Mouse (Mus musculus) hindbrain, embryonic 13.5 days (tissue): Measurements from ENCODE around the gene Oasl1. TPM values are rescaled to one million over a fixed set of nuclear protein-coding genes. Genes with fewer than 3 reads are reported as not detected.
A peak's percentile ranks its signal among the peaks of the same experiment; 100 is the strongest.
"Not testable (repeated sequence)": the region's sequence is repeated elsewhere in the genome, so short reads cannot be mapped to it uniquely, and the experiment has no call there.

Experiments used
- ATAC-seq: fragments of 200-750 bp; cut with Nextera tagmentation; 2 replicates; pipeline ENCODE4 v1.8.0; 2017; ENCODE audit warnings: moderate TSS enrichment; ENCODE audit not compliant: low FRiP score
- H3K27ac ChIP-seq: fragments of 300-500 bp; sonication (generic); 2 replicates; pipeline ENCODE4 v1.5.1; 2015; ENCODE audit warnings: inconsistent platforms, mild to moderate bottlenecking, moderate library complexity
- H3K27me3 ChIP-seq: fragments of 300-500 bp; sonication (generic); 2 replicates; pipeline ENCODE4 v1.6.1; 2015; ENCODE audit warnings: mild to moderate bottlenecking, inconsistent platforms
- H3K36me3 ChIP-seq: fragments of 300-500 bp; sonication (generic); 2 replicates; pipeline ENCODE4 v1.6.1; 2015; ENCODE audit warnings: mild to moderate bottlenecking, inconsistent platforms
- H3K4me1 ChIP-seq: fragments of 300-500 bp; sonication (generic); replicated peaks from 2 replicates; pipeline ENCODE4 v1.6.1; 2015; ENCODE audit warnings: inconsistent platforms
- H3K4me2 ChIP-seq: fragments of 300-500 bp; sonication (generic); 2 replicates; pipeline ENCODE4 v1.6.1; 2015; ENCODE audit warnings: inconsistent platforms, mild to moderate bottlenecking, moderate library complexity
- H3K4me3 ChIP-seq: fragments of 300-500 bp; sonication (generic); 2 replicates; pipeline ENCODE4 v1.5.1; 2015; ENCODE audit warnings: mild to moderate bottlenecking, inconsistent platforms
- H3K9ac ChIP-seq: fragments of 300-500 bp; sonication (generic); 2 replicates; pipeline ENCODE4 v1.6.1; 2015; ENCODE audit warnings: mild to moderate bottlenecking, inconsistent platforms
- H3K9me3 ChIP-seq: fragments of 300-500 bp; sonication (generic); 2 replicates; pipeline ENCODE4 v1.6.1; 2016; ENCODE audit warnings: inconsistent platforms
- WGBS: fragments of 180-500 bp; shearing (Covaris S2); methylation state at CpG from one replicate; pipeline ENCODE4 v1.1.7; 2015; 5-methylcytosine and 5-hydroxymethylcytosine counted together
- polyA plus RNA-seq: library from polyadenylated mRNA; unstranded; fragments of >200 nt; fragmentation: Nextera tagmentation; extraction: Ambion mirVana; gene quantifications from 2 replicates; pipeline ENCODE4 v1.2.1, GENCODE M21; 2015

Gene Oasl1
- polyA plus RNA-seq, 1 experiment from 2014 or later, result 0.21 TPM

- Histone ChIP-seq H3K27ac (no peak overlapping the region), H3K36me3 (no peaks in the 10 kb centered on the region), H3K4me3 (no peak overlapping the region), H3K9me3 (no peaks in the 10 kb centered on the region), H3K9ac (no peak overlapping the region), H3K27me3 (no peaks in the 10 kb centered on the region), H3K4me1 (peaks cover 11% of the 10 kb centered on the region), H3K4me2 (no peak overlapping the region)
- no peak for ATAC-seq
- WGBS, result 69% methylated on average over 5 of the region's 5 CpGs
Observed at GRCm38 (mm10) chr5:114931626-114932025, 8.6 kb downstream of the Oasl1 start.

DNA sequence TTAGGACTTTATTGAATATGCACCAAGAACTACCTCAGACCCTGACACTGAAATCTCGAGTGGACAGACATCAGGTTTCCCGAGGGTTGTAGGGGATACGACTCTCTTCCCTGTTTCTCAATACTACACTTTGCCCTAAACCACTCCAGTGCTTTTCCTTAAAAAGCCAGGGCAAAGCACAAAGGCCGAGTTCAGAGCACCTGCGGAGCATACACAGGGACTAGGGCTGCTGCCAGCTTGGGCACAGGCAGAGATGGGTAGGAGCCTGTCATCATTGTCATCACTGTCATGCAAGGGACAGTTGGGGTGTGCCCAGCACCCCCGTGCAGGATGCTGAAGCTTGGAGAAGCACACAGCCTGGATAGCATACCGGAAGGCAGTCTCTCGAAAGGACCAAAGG, 10.2 kb downstream of the Oasl1 start:
- H3K27me3 ChIP-seq, result no peaks in the 10 kb centered on the region
- no peak overlapping the region for H3K27ac ChIP-seq
- 86% methylated on average over 8 of the region's 8 CpGs for WGBS
- peaks cover 11% of the 10 kb centered on the region for H3K4me1 ChIP-seq
- H3K9me3 ChIP-seq, result no peaks in the 10 kb centered on the region
- H3K36me3 ChIP-seq, result no peaks in the 10 kb centered on the region
- no peak for ATAC-seq
- H3K4me3 ChIP-seq, result no peak overlapping the region
- H3K4me2 ChIP-seq, result no peak overlapping the region
- H3K9ac ChIP-seq, result no peak overlapping the region

DNA sequence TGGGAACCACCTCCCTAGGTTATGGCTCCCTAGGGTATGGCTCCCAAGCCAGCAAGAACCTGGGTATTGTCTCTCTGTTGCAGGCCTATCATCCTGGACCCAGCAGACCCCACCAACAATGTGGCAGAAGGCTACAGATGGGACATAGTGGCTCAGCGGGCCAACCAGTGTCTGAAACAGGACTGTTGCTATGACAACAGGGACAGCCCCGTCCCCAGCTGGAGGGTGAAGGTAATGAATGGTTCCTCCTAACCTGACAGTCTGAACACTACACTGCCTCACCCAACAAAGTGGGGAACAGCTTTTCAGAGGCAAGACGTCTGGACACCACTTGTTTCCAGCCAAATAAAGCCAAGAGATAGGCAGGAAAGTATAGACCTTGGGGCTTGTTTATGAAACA, 12.8 kb downstream of the Oasl1 start:
- no peak overlapping the region for H3K4me3 ChIP-seq
- no peaks in the 10 kb centered on the region for H3K36me3 ChIP-seq
- peaks cover 11% of the 10 kb centered on the region for H3K4me1 ChIP-seq
- H3K9me3 ChIP-seq, result no peaks in the 10 kb centered on the region
- H3K27me3 ChIP-seq, result no peaks in the 10 kb centered on the region
- ATAC-seq, result no peak
- no peak overlapping the region for H3K9ac ChIP-seq
- 18% methylated on average over 3 of the region's 3 CpGs for WGBS
- H3K4me2 ChIP-seq, result no peak overlapping the region
- 0 out of 2 replicates have a peak overlapping the region, but pooled peaks have one; percentile 18 for H3K27ac ChIP-seq

GRCm38 (mm10) chr5:114941138-114941537, 18.1 kb downstream of the Oasl1 start:
- H3K36me3 ChIP-seq, H3K4me3 ChIP-seq, ATAC-seq, H3K27me3 ChIP-seq, H3K9ac ChIP-seq, H3K27ac ChIP-seq, H3K9me3 ChIP-seq: not testable (repeated sequence)
- 59% methylated on average over 3 of the region's 3 CpGs for WGBS
- Histone ChIP-seq H3K4me2 (peak overlapping the region; percentile 74; the same call in 1 of the 2 replicates), H3K4me1 (peaks cover 17% of the 10 kb centered on the region)

- no peaks in the 10 kb centered on the region for H3K27me3 ChIP-seq
- peaks cover 17% of the 10 kb centered on the region for H3K36me3 ChIP-seq
- H3K4me2 ChIP-seq, result peak within 1 kb of the TSS; percentile 74
- H3K4me1 ChIP-seq, result peaks cover 17% of the 10 kb centered on the region
- H3K9me3 ChIP-seq, result no peaks in the 10 kb centered on the region
- 2% methylated on average over 39 of the region's 39 CpGs for WGBS
- ATAC-seq, result peak; percentile 94
- H3K4me3 ChIP-seq, result peak within 1 kb of the TSS; percentile 67
- peak within 1 kb of the TSS; percentile 96 for H3K9ac ChIP-seq
- peak within 1 kb of the TSS; percentile 85 for H3K27ac ChIP-seq
Observed at GRCm38 (mm10) chr5:114942074-114942765, 19.2 kb downstream of the Oasl1 start, which contains the start of gene 2210016L21Rik. Gene 2210016L21Rik, plus strand, starts transcription at chr5:114942158.

- Histone ChIP-seq H3K9me3 (no peaks in the 10 kb centered on the region), H3K36me3 (peaks cover 22% of the 10 kb centered on the region), H3K27me3 (no peaks in the 10 kb centered on the region), H3K4me1 (peaks cover 17% of the 10 kb centered on the region), H3K4me3 (peak overlapping the region; percentile 67), H3K9ac (peak overlapping the region; percentile 96), H3K4me2 (peak overlapping the region; percentile 74), H3K27ac (peak overlapping the region; percentile 85)
- WGBS, result 40% methylated on average over 4 of the region's 4 CpGs
- ATAC-seq, result no peak
Observed at GRCm38 (mm10) chr5:114942766-114943130, 19.7 kb downstream of the Oasl1 start.

DNA sequence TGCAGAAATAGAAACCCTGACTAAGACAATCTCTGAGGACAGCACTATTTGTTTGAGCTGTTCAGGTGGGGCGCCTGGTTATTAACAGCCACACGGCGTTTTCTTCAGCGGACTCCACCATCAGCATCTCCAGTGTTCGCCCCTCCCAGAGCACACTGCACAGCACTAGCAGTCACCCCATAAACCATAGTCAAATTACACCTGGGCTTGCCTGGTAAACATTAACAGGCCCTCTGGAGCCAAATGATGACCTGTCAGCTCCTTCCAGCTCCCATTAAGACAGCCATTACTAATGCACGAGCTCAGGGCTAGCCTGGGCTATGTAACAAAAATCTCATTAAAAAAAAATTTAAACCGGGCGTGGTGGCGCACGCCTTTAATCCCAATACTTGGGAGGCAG, 22.0 kb downstream of the Oasl1 start:
- Histone ChIP-seq H3K27ac (no peak overlapping the region), H3K4me3 (no peak overlapping the region), H3K4me1 (peaks cover 32% of the 10 kb centered on the region), H3K4me2 (no peak overlapping the region), H3K9ac (no peak overlapping the region), H3K9me3 (no peaks in the 10 kb centered on the region), H3K27me3 (no peaks in the 10 kb centered on the region), H3K36me3 (peaks cover 45% of the 10 kb centered on the region)
- ATAC-seq, result no peak
- 96% methylated on average over 10 of the region's 10 CpGs for WGBS

- Histone ChIP-seq H3K36me3 (peaks cover 49% of the 10 kb centered on the region), H3K9ac (no peak overlapping the region), H3K4me1 (peaks cover 20% of the 10 kb centered on the region), H3K4me3 (no peak overlapping the region), H3K4me2 (no peak overlapping the region), H3K9me3 (no peaks in the 10 kb centered on the region), H3K27ac (peak overlapping the region; percentile 36; the same call in 1 of the 2 replicates), H3K27me3 (no peaks in the 10 kb centered on the region)
- ATAC-seq, result no peak
- WGBS, result 52% methylated on average over 6 of the region's 6 CpGs
Observed at GRCm38 (mm10) chr5:114948891-114949290, 25.9 kb downstream of the Oasl1 start.

DNA sequence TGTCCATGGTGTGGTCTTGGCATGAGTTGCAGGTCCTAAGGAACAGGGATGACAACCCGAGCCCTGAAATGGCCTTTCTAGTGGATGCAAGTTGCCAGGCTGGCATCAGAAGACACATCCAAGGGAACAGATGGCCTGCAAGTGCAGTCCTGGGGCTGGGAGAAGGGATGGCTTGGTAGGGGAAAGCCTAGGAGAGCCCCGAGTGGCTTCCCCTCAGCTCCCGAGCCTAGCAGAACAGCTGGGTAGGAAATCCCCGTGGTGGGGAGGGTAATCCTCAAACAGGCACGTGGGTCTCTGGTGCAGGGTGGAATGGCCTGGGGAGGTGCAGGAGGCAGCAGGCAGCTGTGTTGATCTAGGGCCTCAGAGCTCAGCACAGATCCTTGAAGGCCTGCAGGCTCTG, 26.3 kb downstream of the Oasl1 start:
- peak overlapping the region; percentile 36; the same call in 1 of the 2 replicates for H3K27ac ChIP-seq
- no peaks in the 10 kb centered on the region for H3K9me3 ChIP-seq
- H3K4me1 ChIP-seq, result peaks cover 18% of the 10 kb centered on the region
- ATAC-seq, result no peak
- peaks cover 49% of the 10 kb centered on the region for H3K36me3 ChIP-seq
- no peak overlapping the region for H3K4me3 ChIP-seq
- WGBS, result 58% methylated on average over 5 of the region's 5 CpGs
- no peak overlapping the region for H3K4me2 ChIP-seq
- no peak overlapping the region for H3K9ac ChIP-seq
- H3K27me3 ChIP-seq, result no peaks in the 10 kb centered on the region

- Histone ChIP-seq H3K27me3 (no peaks in the 10 kb centered on the region), H3K27ac (0 out of 2 replicates have a peak overlapping the region, but pooled peaks have one; percentile 36), H3K4me2 (no peak overlapping the region), H3K9ac (no peak overlapping the region), H3K4me1 (peaks cover 18% of the 10 kb centered on the region), H3K4me3 (no peak overlapping the region), H3K36me3 (peaks cover 49% of the 10 kb centered on the region), H3K9me3 (no peaks in the 10 kb centered on the region)
- WGBS, result 73% methylated on average over 9 of the region's 9 CpGs
- ATAC-seq, result no peak
Observed at GRCm38 (mm10) chr5:114949812-114950211, 26.8 kb downstream of the Oasl1 start.

DNA sequence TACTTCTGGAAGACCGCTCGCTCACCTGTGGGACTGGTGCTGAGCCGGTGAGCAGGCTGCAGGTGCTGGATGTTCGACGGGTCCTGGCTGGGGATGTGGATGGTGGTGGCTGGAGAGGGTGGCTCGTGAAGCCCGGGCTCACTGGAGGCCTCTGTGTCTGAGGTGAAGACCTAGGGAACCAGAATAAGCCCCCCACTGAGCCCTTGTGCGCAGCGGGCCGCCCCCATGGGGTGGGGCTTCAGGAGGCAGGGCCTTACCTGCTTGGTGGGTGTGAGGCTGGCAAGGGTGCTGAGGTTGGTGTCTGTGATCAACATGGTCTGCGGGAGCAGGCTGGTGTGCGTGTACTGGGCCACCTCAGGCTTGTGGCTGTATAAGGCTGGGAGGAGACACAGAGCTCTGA, 27.6 kb downstream of the Oasl1 start:
- WGBS, result 68% methylated on average over 12 of the region's 12 CpGs

DNA sequence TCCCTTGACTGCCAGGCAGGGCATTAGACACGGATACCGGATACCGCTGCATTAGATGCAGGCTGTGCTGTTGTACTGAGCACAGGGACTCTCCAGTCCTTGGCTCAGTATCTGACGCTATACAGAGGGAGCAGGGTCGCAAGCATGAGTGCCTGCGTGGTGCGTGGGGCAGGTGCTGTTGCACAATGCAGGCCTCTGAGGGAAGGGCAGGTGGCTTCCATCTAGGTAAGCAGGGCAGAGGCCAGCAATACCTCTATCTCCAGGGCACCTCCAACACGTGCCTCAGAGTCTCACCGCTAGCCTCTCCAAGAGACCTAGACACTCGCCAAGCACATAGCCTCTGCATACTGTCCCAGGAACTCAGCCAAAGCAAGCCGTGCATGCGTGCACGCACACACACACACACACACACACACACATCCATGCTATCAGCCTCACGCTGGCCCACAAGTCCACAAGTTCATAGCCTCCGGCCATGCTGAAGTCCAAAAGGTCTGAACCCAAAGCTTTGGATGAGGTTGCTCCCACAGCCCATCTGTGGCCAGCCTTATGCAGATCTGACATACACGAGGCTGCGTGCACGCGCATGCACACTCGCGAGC, 28.3 kb downstream of the Oasl1 start:
- Histone ChIP-seq H3K27ac (no peak overlapping the region), H3K4me3 (no peak overlapping the region), H3K4me2 (no peak overlapping the region), H3K9ac (no peak overlapping the region), H3K4me1 (peaks cover 18% of the 10 kb centered on the region), H3K9me3 (no peaks in the 10 kb centered on the region), H3K27me3 (no peaks in the 10 kb centered on the region), H3K36me3 (peaks cover 40% of the 10 kb centered on the region)
- 80% methylated on average over 21 of the region's 21 CpGs for WGBS
- ATAC-seq, result no peak

More for the DNA sequence above, 27.6 kb downstream of the Oasl1 start:
- H3K4me1 ChIP-seq, result peaks cover 18% of the 10 kb centered on the region
- H3K9ac ChIP-seq, result no peak overlapping the region
- no peak for ATAC-seq
- no peak overlapping the region for H3K27ac ChIP-seq
- H3K27me3 ChIP-seq, result no peaks in the 10 kb centered on the region
- H3K4me2 ChIP-seq, result no peak overlapping the region
- H3K36me3 ChIP-seq, result peaks cover 47% of the 10 kb centered on the region
- H3K4me3 ChIP-seq, result no peak overlapping the region
- no peaks in the 10 kb centered on the region for H3K9me3 ChIP-seq

- ATAC-seq, result no peak
- peaks cover 21% of the 10 kb centered on the region for H3K36me3 ChIP-seq
- H3K4me1 ChIP-seq, result peaks cover 17% of the 10 kb centered on the region
- H3K9me3 ChIP-seq, result no peaks in the 10 kb centered on the region
- no peak overlapping the region for H3K27ac ChIP-seq
- WGBS, result 89% methylated on average over 14 of the region's 14 CpGs
- no peak overlapping the region for H3K4me2 ChIP-seq
- no peaks in the 10 kb centered on the region for H3K27me3 ChIP-seq
- H3K4me3 ChIP-seq, result no peak overlapping the region
- H3K9ac ChIP-seq, result no peak overlapping the region
Observed at GRCm38 (mm10) chr5:114953326-114953725, 30.3 kb downstream of the Oasl1 start.
